Mouse (Mus musculus) C3H10T1/2 (cell line): ENCODE results near the gene Lmo4. TPM values are rescaled to one million over a fixed set of nuclear protein-coding genes. Genes with fewer than 3 reads are reported as not detected.

Source experiments
- polyA plus RNA-seq, 2 experiments: library from polyadenylated mRNA; unstranded; fragments of >200 nt; fragmentation: generic; extraction: Trizol; gene quantifications; one replicate each; pipeline ENCODE4 v1.2.1; 2012; ENCODE audit warnings: missing spikeins in 2 of 2

The Lmo4 gene
- 100 to 1,000 TPM in 1 of 2 experiments, 10 to 100 TPM in 1; 34.7 to 103 TPM for polyA plus RNA-seq

GRCm38 (mm10) chr3:144204413-144205311, at the start of gene Lmo4:
Gene Lmo4 (minus strand): TSS chr3:144205220.

